Mouse (Mus musculus) heart, postnatal 25 days (tissue): Measurements from ENCODE around the gene Sept3. TPM values are rescaled to one million over a fixed set of nuclear protein-coding genes. Genes with fewer than 3 reads are reported as not detected.

Experiments used
- DNase-seq: peaks from one replicate; pipeline ENCODE4 v3.0.0; 2022; ENCODE audit warnings: low spot score
- intact Hi-C: fragments of 180-260 bp; cut with DNase I; formaldehyde crosslinking; loops from one replicate; pipeline ENCODE4 v1.15.1; 2025
- total RNA-seq, 2 experiments: library from RNA; stranded (reverse); gene quantifications; 2 replicates each; pipeline ENCODE4 v1.2.3; 2021

Sept3 gene
- total RNA-seq, 2 experiments from 2014 or later, result 0.31 to 0.87 TPM

DNA sequence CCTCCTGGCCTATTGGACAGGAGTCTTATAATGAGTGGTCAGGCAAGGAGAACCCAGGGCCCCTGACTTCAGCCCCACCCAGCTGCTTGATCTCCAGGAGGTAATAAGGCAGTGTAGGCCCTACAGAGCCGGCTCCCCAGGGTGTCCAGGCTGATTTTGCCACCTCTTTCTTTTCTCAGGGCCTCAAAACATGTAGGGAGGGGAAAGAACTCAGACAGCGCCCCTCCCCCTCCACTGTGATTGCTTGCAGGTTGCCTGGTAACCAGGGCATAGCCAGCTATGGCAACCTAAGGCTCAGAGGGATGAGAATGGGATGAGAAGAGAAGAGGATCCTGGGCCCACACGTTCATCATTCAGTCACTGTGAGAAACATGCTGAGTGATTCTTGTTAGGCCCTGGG lies 6.5 kb upstream of the Sept3 start:
- intact Hi-C loops, result loop anchor here (10.0 kb wide), 1 partner anchor 537 kb away; no protein-coding TSS in a partner anchor
- no peak for DNase-seq

DNA sequence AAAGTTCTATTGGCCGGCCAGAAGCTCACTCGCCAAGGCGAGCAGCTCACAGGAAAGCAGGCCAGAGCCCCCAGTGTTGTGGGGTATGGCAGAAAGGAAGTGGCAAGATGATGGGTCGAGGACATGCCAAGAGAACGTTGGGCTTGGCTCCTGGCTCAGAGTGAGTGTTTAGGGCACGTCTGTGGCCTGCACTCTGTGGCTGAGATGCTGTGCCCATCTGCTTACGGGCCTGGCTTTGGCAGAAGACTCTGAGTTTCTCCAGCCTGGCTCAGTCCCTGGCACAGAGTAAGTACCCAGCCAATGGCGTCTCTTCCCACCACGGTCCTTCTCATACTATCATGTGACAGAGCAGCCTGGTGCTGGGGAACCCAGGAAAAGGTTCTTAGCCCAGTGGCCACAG lies 5.9 kb upstream of the Sept3 start:
- DNase-seq, result no peak
- intact Hi-C loops, result loop anchor here (10.0 kb wide), 1 partner anchor 536 kb away; no protein-coding TSS in a partner anchor

DNA sequence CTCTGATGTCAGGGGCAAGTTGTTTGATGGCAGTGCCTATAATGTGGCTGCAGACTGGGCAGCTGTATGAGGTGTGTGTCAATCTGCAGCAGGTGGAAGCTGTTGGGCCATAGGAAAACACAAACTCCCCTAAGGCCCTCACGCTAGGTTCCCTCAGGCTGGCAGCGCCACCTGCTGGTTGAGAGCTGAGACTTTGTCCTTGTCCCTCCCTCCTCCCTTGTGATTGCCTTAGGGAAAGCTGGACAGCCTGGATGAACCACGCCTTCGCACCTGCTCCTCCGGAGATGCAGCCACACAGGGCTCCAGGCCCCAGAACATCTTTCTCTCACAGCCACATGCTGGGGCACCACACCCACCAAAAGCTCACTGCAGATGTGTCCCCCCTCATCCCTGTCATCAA lies 3.5 kb upstream of the Sept3 start:
- intact Hi-C loops, result no loop called here
- DNase-seq, result no peak

DNA sequence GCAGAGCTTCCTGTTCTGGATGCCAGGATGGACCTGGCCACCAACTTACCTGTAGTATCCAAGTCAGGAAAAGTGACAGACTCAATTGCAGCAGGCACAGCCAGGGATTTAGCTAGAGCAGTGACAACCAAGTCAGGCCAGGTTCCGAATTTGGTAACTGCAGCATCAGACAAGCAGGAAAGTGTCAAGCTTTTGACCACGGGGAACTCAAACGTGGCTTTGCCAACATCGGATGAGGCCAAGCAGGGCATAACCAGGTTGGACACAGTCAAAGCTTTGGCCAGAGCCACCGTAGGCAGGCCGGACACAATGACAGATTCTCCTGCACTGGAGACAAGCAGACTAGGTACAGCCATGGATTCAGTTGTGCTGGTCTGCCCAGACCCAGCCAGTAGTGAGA lies 2.4 kb upstream of the Sept3 start:
- intact Hi-C loops, result no loop called here
- DNase-seq, result no peak

DNA sequence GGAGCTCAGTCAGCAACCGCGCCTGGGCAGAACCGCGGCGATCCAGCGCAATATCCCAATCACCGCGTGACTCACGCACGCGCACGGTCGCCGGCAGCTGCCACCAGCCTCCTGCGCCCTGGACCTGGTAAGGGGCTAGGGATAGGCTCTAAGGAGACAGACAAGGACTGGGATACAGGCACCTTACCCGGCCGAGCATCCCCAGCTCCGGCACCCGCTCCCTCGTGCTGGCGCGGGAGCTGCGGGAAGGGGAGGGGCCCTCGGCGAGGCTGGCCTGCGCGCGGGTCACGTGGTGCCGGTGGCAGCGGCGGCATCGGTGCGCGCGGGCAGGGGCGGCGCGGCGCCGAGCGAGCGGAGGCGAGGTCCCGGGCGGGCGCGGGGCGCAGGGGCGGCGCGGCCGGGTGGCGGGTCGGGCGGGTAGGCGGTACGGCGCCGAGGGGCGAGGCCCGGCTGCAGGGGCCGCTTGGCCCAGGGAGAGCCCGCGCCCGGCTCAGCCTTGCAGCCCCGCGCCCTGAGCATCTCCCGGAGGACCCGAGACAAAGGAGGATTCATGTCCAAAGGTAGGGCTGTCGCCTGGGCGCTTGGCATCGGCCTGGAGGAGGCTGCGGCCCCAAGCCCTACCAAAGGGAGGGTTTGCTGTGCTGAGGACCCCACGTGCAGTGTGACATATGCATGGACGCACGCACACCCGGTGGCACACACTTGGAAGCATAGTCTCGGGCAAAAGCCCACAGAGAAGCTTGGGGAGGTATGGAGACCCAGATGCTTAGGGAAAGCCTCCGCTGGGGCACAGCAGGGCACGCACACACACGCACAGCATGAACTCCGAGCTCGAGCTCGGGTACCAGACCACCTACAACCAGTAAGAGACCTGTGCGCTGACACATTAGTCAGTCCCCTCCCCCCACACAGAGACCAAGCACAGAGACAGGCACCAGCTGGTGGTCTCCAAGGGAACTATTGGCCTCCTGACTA lies 521 bp downstream of the Sept3 start:
- no peak for DNase-seq
- intact Hi-C loops, result no loop called here

DNA sequence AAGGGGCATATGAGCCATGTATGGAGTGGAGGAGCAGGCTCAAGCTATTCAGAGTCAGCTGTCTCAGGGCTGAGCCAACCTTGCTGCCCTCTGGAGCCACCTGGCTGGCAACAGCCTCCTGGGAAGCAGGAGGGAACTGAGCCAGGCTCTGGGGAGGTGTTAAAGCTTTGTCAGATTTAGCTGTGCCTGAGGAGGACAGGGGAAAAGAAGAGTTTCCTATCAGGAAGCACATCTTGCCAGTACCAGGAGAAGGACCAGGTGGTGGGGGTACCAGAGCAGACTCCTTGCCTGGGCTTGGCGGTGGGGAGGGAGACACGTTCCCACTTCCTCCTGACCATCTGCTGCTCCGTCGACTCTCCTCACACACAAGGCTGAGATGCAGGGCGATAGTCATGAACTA lies 2.9 kb downstream of the Sept3 start:
- intact Hi-C loops, result no loop called here
- DNase-seq, result no peak

DNA sequence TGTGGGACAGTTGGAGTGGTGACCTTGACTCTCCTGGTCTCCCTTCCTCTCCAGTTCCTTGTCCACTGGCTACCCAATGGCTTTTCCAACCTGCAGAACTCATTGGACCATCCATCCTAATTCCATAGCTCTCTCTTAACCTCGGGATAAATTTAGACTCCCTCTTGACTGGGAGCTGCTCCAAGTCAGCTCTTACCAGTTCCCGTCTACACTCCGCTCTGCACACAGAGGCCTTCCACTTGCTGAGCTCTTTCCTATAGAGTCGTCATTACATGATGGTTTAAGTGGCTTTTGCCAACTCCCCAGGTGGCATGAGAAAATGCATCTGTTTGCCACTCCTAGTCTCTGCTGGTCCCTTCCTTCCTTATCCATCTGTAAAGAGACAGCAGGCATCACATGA lies 5.9 kb downstream of the Sept3 start:
- DNase-seq, result no peak
- intact Hi-C loops, result no loop called here

DNA sequence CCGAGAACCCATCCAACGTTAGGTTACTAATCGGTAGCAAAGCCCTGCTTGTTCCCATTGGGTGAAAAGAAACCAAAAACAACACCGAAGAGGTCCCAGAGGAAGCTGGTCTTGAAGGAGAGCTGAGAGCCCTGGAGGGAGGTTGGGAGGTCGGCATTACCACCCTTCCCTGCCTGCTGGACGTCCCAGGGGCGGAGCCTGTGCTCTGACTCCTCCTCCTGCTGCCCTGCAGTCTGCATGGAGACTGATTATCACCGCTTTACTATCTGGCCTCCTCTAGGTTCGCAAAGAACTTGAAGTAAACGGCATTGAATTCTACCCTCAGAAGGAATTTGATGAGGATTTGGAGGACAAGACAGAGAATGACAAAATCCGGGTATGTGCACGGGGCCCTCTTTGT lies 11.5 kb downstream of the Sept3 start:
- intact Hi-C loops, result no loop called here
- DNase-seq, result no peak

DNA sequence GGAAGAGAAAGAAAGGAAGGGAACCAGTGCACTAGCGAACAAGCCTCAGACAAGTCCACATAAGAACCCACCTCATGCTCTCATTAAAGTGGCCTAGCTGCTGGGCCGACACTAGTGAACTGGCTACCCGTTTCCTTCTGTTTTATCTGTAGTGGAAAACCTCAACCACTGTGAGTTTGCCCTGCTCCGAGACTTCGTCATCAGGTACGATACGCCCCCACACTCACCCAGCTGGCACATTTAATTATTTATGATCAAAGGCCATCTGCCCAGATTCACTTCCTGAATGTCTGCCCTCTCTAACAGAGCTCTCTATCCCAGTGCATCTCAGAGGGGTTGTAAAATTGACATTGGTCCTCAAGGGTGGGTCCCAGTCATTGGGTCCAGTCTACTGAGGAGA lies 15.6 kb downstream of the Sept3 start:
- intact Hi-C loops, result no loop called here
- DNase-seq, result no peak

DNA sequence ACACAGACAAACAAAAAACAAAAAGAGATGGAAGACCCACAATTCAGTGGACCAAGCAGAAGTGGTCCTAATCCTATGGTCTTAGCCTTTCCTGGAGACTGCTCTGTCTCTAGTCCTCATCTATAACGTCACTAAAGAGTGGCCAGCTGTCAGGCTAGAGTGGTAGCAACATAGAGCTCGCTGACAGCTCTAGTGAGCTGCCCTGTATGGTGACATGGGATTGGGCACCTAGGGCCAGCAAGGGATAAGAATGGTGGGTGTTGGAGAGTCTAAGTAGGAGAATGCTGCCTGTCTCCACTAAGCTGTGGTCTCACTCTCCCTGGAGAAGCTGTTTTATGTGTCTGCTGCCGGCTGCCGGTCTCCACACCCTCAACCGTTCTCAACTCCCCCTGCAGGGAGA lies 18.2 kb downstream of the Sept3 start:
- no peak for DNase-seq
- intact Hi-C loops, result no loop called here

DNA sequence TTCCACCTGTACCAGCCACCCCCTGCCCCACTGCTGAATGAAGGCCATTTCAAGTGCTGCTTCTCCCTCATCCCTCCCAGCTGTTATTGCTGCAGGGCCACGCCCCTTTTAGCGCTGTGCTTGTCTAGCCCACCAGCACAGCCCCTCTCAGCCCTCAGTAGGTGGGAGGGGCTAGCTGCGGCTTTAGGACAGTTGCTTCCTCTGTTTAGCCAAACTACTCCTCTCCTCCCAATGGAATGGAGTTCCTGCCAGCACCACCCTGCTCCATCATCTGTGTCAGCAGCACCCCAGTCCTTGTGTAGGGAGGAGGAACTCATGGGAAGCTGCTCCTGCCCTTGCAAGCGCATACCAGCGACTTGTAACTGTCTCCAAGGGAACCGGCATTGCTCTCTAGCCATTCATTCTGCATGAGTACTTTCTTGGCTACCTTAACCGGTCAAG lies 18.6 kb downstream of the Sept3 start:
- no peak for DNase-seq
- intact Hi-C loops, result no loop called here

DNA sequence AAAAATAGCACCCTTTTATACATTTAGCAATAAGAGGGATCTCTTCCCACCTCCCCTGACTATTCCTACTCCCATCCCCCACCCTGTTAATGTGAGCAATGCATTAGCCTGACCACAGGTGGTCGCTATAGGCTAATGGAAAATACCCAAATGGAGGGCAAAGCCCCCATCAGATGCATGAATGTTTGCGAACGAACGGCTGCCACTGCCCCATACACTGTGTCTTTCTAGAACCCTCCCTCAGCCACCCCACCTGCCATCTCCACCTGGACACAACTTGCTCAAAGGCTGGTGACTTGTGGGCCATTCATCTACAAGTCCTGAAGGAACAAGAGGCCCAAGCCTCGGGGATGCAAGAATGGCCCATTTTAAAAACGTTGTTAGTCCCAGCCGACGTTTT lies 19.4 kb downstream of the Sept3 start:
- no peak for DNase-seq
- intact Hi-C loops, result no loop called here

DNA sequence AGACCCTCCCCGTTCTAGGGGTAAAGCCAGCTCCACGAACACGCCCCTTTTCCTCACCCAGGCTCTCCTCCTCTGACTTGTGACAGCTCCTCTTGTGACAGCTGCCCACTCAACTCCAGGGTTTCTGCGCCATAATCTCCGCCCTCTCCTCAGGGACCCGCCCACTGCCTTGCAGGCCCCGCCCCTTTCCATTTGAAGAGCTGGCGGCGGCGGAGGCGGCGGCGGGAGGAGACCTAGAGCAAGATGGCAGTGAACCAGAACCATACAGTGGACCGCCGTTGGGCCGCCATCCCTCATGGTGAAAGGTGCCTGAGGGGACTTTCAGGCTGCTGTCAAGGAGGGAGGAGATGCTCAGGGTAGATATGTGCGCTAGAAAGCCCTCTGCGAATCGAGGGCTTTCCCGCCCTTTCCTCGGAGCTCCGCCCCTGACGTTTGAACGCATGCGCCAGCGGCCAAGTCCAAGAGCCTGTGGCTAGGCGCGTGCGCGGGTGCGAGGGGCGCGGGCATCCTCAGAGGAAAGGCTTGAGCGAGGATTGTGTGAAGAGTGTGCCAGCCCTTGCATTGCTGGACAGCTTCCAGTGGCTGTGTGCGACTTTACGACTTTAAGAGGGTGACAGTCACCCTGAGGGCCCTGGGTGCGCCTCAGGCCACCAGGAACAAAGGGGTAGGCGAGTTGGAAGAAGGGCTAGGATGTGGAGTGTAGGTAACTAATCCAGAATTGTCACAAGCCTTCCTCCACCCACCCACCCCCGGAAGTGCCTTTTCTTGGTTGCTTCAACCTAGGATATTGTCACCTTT lies 24.3 kb downstream of the Sept3 start, which contains the start of gene Wbp2nl:
Gene Wbp2nl (plus strand): TSS at position 191 of the 798 bp plus-strand sequence.
- DNase-seq, result no peak
- intact Hi-C loops, result no loop called here

DNA sequence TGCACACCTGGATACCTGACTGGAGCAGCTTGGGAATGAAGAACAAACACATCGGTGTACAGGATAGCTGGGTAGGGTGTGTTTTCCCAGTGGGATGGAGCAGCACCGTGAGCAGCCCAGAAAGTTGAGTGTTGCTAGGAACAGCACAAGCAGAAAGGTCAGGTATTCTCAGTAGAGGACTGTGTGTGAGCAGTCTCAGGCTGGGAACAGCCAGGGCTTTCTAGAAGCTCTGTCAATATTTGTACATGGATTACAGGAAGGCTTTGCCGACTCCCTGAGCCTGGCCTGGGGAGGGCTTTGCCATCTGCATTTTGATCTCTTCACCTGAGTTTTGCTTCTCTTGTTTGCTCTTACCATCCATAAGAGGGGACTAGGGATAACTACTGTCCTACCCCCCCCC lies 32.4 kb downstream of the Sept3 start:
- intact Hi-C loops, result no loop called here
- DNase-seq, result no peak

DNA sequence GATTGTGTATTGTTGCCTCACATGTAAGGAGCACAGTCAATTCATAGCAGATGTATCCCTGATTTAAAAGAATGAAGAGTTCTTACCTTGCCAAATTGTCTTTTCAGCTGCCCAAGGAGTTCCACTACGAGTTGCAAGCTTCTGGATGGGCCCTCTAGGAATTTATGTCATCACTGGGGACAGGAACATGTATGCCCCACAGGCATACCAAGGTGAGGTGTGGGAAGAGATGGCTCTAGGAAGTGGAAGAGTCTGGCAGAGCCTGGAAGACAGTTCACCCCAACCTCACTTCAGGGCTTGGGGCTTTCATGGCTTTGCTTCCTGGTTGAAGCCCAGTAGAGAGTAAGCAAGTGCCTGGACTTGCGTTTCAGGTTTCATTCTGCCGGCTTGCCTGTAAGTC lies 33.7 kb downstream of the Sept3 start:
- no peak for DNase-seq
- intact Hi-C loops, result no loop called here

DNA sequence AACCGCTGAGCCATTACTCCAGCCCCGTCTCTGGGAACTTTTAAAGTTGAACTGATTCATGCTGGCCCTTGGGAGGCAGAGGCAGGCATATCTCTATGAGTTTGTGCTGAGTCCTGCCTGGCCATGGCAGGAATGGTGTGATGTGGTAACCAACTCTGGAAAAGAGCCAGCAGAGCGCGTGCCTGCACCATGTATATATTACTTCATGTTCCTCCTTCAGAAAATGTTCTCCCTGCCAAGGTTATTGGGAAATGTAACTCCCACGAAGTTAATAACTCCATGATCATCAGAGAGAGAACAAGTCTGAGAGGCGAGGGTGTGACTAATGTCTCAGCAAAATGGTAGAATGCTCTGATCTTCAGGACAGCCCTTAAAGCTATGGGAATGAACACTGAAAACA lies 43.1 kb downstream of the Sept3 start:
- no peak for DNase-seq
- intact Hi-C loops, result no loop called here

DNA sequence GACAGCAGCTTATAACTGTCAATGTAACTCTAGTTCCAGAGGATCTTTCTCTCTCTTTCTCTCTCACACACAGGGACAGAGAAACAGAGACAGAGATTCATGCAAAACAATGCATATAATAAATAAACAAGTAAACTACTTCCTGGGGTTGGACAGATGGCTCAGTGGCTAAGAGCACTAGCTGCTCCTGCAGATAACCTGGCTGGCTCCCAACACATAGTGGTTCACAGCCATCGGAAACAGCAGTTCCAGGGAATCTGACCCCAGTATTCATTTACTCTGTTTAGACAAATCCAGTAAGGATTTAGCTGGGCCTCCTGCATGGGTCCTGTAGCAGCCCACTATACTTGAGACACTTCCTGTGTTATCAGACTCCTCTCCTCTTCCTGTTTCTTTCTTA lies 44.9 kb downstream of the Sept3 start:
- intact Hi-C loops, result no loop called here
- no peak for DNase-seq

DNA sequence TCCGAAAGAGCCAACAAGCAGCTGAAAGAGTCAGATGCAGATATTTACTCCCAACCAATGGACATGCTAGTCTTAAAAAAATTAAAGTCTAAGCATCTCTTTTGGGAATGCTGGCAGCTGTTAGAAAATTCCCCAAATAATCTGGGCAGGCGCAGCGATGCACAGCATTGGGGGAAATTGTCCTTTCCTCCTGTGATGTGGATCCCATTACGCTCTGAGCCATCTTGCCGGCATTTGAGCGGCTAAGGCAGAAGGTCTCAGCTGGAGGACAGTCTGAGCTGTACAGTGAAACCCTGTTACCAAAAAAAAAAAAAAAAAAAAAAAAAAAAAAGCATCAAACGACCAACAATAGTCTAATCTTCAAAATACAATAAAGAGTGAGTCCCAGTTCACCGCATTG lies 47.5 kb downstream of the Sept3 start:
- DNase-seq, result no peak
- intact Hi-C loops, result no loop called here

DNA sequence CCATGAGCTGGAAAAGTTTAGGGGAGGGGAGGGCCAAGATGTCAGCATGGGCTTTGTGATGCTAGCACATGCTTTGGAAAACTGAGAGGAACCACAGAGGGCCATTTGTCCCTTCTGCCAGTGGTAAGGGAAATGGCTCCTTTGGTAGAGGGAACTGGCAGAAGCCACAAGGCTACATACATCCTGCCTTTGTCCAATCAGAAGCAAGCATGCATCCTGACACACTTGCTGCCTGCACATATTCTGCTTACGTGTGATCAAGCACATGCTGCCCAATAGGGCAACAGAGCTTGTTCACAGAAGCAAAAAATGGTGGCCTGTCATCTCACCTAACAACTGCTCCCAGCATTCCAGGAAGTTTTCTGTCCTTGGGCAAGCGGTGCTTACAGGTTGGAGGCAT lies 50.7 kb downstream of the Sept3 start:
- intact Hi-C loops, result no loop called here

DNA sequence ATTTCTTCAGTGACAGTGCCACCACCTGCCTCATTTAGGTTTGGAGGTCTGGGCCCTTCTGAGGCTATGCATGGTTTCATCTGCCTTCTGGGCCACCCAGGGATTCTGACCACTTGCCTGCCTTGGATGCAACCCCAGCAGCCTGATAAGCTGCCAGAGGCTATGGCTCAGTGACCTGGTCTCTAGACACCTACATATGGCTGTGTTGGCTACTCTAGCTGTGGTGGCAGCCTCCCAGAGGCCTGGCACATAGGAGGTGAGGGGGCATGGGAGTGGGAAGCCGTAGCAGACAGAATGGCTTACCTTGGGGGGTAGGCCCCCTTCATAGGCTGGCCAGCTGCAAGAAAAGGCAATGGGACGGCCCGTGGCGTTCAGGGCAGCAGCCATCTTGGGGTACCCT lies 60.5 kb downstream of the Sept3 start:
- DNase-seq, result no peak
- intact Hi-C loops, result loop anchor here (5.0 kb wide), 1 partner anchor 47 kb away; the partner anchor contains the start of gene Cyp2d22

More for the DNA sequence above, 50.7 kb downstream of the Sept3 start:
- no peak for DNase-seq

DNA sequence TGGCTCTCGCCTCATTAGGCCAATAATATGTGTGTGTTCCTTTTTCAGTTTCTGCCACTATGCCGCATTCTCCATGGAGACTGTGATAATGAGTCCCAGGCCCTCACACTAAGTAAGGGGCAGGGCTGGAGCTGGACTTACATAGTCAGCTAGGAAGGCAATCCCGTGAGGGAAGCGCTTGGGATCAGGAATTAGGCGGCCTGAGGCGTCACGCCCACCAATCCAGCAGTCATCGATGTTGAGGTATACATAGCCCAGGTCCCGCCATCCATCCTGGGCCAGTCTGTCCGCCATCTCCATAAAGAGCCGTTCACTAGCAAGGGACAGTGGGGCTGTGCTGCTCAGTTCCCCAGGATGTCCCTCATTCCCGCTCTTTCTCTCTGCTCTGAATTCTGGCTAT lies 61.9 kb downstream of the Sept3 start:
- intact Hi-C loops, result loop anchor here (5.0 kb wide), 1 partner anchor 46 kb away; the partner anchor contains the start of gene Cyp2d22
- DNase-seq, result no peak
